Mouse (Mus musculus) brain, embryonic 14.5 days (tissue): Measurements from ENCODE around the gene Hhat. TPM values are rescaled to one million over a fixed set of nuclear protein-coding genes. Genes with fewer than 3 reads are reported as not detected.

Experiments used
- DNase-seq: peaks from one replicate; pipeline ENCODE4 v3.0.0-alpha.2; 2011; ENCODE audit warnings: low read depth
- CTCF ChIP-seq: fragments of 200-500 bp; IDR thresholded peaks from 2 replicates; pipeline ENCODE4 v1.5.1; 2012; ENCODE audit warnings: inconsistent platforms, mild to moderate bottlenecking, moderate library complexity, borderline replicate concordance; ENCODE audit not compliant: insufficient read depth, insufficient read length; ENCODE audit errors: extremely low read depth
- POLR2A ChIP-seq: fragments of 200-500 bp; IDR thresholded peaks from 2 replicates; pipeline ENCODE4 v1.6.1; 2012; ENCODE audit warnings: mild to moderate bottlenecking, inconsistent platforms, borderline replicate concordance; ENCODE audit not compliant: poor library complexity, insufficient read depth, insufficient read length, severe bottlenecking; ENCODE audit errors: extremely low read depth
- polyA plus RNA-seq: library from polyadenylated mRNA; depleted of rRNA; stranded (reverse); fragments of >200 nt; gene quantifications from 2 replicates; pipeline ENCODE4 v1.2.3, GENCODE M21; 2012

Gene Hhat
- polyA plus RNA-seq, 1 experiment: 3.8 TPM

GRCm38 (mm10) chr1:192585289-192585688, 185.7 kb downstream of the Hhat start:
- DNase-seq: no peak
- TF ChIP-seq POLR2A (no peak), CTCF (no peak)

DNA sequence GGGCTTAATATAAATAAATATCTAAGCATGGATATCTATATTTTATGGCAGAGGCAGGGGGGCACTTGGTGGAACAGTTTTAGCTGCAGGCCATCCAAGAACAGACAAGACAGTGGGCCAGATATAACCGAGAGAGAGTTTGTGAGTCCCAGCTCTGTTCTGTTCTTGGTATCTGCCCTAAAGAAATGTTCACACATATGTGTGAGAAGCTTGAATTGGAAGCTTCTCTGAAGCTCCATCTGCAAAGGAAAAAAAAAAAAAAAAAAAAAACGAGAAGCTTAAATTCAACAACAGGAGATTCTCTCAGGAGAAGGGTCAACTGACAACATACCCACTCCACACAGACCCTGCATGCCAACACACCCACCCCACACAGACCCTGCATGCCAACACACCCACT, 188.1 kb downstream of the Hhat start:
- no peak for DNase-seq
- TF ChIP-seq POLR2A (no peak), CTCF (no peak)

DNA sequence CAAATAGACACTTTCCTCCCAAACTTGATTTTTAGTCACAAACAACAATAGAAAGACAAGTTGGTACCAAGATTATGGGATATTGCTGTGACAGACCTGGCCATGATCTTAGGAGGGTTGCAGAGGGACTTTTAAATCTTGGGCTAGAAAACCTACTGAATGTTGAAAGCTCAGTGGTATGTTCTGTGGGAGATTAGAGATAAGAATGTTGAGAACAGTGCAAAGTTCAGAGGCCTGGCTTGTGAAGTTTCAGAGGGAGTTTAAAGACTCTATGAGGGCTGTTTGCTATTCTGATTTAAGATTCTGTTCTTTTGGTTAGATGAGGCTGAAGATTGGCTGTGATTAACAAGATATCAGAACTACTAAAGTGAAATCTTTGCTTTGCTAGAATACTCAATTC, 206.3 kb downstream of the Hhat start:
- TF ChIP-seq CTCF (no peak), POLR2A (no peak)
- no peak for DNase-seq

DNA sequence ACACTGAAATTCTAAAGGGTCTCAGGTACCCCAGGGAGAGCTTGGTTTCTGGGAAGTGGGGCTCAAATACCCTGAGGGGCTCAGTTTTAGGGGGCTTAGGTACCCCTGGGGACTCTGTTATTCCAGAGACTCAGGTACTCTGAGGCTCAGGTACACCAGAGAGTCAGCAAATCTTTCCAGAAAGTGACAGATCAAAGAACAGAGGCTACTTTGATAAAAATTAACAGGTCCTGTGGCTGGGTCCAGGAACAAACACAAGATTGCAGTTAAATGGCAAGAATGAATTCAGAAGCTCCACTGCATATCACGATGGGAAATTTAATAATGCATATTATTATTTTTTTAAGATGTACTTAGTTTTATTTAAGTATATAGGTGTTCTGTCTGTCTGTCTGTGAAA, 211.7 kb downstream of the Hhat start:
- no peak for TF ChIP-seq CTCF
- no peak for TF ChIP-seq POLR2A
- DNase-seq: no peak

DNA sequence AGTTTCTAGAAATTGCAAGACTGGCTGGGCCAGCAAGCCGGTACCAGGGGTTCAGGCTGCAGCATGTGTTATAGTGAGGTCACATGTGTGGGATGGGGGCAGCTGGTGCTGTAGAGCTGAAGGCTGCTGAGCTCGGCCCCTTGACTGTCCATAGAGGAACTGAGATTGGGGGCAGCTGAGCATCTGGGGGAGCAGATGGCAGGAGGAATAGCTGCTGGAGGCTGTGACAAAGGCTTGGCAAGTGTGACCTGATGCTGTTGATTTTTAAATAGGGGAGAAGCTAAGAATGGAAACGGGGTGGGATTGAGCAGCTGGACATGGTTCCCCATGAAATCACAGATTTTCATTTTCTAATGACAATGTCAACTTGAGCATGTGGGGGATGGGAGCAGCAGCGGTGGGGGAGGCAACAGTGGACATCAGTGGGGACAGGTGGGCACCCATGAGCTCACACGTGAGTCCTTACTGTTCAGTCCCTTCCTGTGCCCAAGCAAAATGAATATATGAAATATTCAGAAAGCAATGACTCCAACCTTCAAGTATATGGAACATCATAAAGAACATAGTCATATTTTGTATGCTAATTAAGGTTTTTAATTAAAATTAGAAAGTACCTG, 212.9 kb downstream of the Hhat start:
- peak; percentile 78 for DNase-seq
- no peak for TF ChIP-seq CTCF
- no peak for TF ChIP-seq POLR2A

- no peak for DNase-seq
- TF ChIP-seq CTCF: no peak
- no peak for TF ChIP-seq POLR2A
Measured at GRCm38 (mm10) chr1:192555516-192555915, 215.5 kb downstream of the Hhat start.

- DNase-seq: no peak
- TF ChIP-seq CTCF (no peak), POLR2A (no peak)
Measured at GRCm38 (mm10) chr1:192550561-192550960, 220.5 kb downstream of the Hhat start.

- DNase-seq: peak; percentile 24
- TF ChIP-seq POLR2A (no peak), CTCF (peak; percentile 50; the same call in 1 of the 2 replicates)
Measured at GRCm38 (mm10) chr1:192546843-192547242, 224.2 kb downstream of the Hhat start.

DNA sequence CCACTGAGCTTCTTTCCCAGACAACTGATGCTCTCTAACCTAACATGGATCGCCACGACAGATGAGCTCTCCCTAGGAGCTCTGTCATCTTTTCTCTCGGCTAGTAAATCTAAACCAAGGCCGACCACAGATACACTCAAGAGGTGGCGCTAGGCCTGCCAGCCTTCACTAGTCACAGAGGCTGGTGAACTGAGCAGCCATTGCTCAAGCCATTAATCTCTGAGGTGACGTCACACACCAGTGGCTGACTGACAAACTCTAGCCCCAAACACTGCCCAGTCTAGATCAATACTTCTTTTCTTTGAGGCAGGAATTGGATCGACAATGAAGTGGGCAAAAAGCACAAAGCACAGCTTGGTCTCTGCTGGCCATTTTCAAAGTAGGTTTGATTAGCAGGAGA, 226.1 kb downstream of the Hhat start:
- peak; percentile 13 for DNase-seq
- TF ChIP-seq CTCF (no peak), POLR2A (no peak)

DNA sequence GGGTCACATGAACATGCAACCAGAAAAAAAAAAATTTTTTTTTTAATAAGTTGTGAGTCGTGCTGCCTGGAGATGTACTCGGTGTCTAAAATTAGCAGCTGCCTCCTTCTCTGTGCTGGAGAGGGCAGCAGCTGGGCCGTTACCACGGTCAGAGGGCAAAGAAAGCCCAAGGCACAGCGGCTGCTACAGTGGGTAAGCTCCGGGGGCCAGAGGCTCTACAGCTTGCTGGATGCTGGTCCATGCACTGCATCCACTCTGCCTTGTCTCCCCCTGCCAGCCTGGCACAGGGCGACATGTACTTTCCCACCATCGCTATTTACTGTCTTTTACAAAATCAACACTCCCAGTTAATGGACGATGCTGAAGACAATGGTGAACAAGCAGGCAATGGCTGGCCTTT, 226.9 kb downstream of the Hhat start:
- no peak for TF ChIP-seq CTCF
- TF ChIP-seq POLR2A: no peak
- DNase-seq: peak; percentile 37

DNA sequence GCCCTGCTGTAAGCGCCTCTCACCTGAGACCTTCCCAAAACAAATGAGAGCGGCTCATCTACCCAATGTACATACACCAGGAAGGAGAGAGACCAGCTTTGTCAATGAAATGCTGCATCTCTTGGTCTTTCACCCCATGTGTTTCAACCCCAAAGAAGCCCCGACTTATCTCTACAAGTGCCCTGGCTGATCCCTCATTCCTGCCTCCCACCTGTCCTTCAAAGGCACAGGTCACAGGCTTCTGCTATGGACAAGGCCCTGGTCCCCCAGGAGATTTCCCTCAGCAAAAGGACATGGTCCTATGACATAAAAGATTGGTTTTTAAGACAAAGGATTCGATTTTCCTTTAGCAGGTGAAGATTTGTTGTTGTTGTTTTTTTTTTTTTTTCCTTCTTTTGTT, 227.3 kb downstream of the Hhat start:
- no peak for DNase-seq
- TF ChIP-seq POLR2A (no peak), CTCF (no peak)

GRCm38 (mm10) chr1:192542093-192542492, 228.9 kb downstream of the Hhat start:
- peak; percentile 29 for DNase-seq
- TF ChIP-seq CTCF (no peak), POLR2A (no peak)
